Mouse (Mus musculus): ENCODE results near the gene Hoxc10. TPM values are rescaled to one million over a fixed set of nuclear protein-coding genes. Genes with fewer than 3 reads are reported as not detected.

The Hoxc10 gene
- polyA plus RNA-seq, 1 experiment from 2014 or later = not detected

DNA sequence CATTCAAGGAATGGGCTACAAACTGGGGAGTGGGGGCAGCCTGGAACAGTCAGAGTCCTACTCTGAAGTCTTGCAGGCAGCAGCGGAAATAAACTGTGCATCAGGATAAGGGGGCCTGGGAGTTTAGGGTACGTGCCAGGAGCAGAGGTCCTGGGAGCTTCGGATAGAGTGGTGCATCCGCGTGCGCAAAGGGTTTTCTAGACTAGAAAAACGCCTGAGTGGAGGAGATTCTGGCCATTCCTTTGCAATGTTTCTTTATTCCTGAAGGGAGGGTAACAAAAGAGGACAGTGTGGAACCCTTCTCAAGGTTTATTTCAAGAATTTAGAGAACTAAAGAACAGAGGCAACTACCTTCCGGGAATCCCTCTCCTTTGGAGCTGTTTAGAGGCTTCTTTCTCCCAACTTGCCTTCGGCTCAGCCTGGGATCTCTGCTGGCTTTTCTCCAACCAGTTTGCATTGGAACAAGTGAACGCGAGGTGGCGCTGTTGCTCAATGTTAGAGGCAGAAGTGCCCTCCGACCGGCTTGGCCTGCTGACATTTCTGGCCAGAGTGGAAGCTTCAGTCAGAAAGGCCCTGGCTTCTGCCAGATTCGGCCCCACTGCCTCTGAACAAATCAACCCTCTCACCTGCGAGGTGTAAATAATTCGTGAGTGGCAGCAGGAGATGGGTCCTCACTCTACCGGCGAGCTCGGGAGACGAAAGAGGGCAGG is 20.7 kb downstream of the Hoxc10 start:
- DNase-seq (ENCODE audit: low spot score) = peak; percentile 88

DNA sequence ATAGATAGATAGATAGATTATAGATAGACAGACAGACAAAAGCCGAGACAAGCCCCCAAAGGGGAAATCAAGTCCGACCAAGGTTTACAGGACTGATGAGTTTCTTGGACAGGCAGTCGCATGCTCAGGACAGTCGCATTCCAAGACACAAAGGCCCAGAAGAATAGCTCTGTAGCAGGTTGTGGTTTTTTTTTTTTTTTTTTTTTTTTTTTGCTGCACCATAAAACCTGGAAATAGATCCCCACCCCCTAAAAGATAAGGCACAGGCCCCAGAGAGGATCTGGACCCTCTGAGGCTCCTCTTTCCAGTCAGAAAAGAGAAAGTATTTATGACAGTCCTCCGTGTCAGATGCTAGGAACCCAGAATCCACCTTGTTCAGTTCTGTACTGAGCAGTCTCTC is 21.5 kb downstream of the Hoxc10 start:
- peaks cover 97% of the 10 kb centered on the region for H3K27me3 ChIP-seq (replicated peaks; ENCODE audit: control insufficient read depth, insufficient read depth, low read length)
- 19% methylated on average over 5 of the region's 5 CpGs for WGBS
- DNase-seq (ENCODE audit: low spot score) (no peak), ATAC-seq (ENCODE audit: low read depth) (no peak)
- no peaks in the 10 kb centered on the region for H3K36me3 ChIP-seq (ENCODE audit: control insufficient read depth, insufficient read depth, low read length)
- H3K9me3 ChIP-seq (ENCODE audit: control insufficient read depth, low read length) = no peaks in the 10 kb centered on the region
- no peak overlapping the region for H3K4me3 ChIP-seq (ENCODE audit: low read depth, low read length)
- no peaks in the 10 kb centered on the region for H3K4me1 ChIP-seq (ENCODE audit: control insufficient read depth, insufficient read depth, low read length)
- no peak overlapping the region for H3K9ac ChIP-seq (ENCODE audit: low read depth, low read length)
- no peak overlapping the region for H3K27ac ChIP-seq (replicated peaks; ENCODE audit: low read depth, low read length)
- no peak overlapping the region for H3K4me2 ChIP-seq (ENCODE audit: low read depth, low read length)

More for the DNA sequence above, 20.7 kb downstream of the Hoxc10 start:
- 5% methylated on average over 21 of the region's 21 CpGs for WGBS
- no peak overlapping the region for H3K4me3 ChIP-seq (ENCODE audit: low read depth, low read length)
- H3K9me3 ChIP-seq (ENCODE audit: control insufficient read depth, low read length) = no peaks in the 10 kb centered on the region
- no peaks in the 10 kb centered on the region for H3K36me3 ChIP-seq (ENCODE audit: control insufficient read depth, insufficient read depth, low read length)
- no peak overlapping the region for H3K4me2 ChIP-seq (ENCODE audit: low read depth, low read length)
- H3K9ac ChIP-seq (ENCODE audit: low read depth, low read length) = no peak overlapping the region
- no peak overlapping the region for H3K27ac ChIP-seq (replicated peaks; ENCODE audit: low read depth, low read length)
- no peaks in the 10 kb centered on the region for H3K4me1 ChIP-seq (ENCODE audit: control insufficient read depth, insufficient read depth, low read length)
- peaks cover 97% of the 10 kb centered on the region for H3K27me3 ChIP-seq (replicated peaks; ENCODE audit: control insufficient read depth, insufficient read depth, low read length)
- ATAC-seq (ENCODE audit: low read depth) = no peak

DNA sequence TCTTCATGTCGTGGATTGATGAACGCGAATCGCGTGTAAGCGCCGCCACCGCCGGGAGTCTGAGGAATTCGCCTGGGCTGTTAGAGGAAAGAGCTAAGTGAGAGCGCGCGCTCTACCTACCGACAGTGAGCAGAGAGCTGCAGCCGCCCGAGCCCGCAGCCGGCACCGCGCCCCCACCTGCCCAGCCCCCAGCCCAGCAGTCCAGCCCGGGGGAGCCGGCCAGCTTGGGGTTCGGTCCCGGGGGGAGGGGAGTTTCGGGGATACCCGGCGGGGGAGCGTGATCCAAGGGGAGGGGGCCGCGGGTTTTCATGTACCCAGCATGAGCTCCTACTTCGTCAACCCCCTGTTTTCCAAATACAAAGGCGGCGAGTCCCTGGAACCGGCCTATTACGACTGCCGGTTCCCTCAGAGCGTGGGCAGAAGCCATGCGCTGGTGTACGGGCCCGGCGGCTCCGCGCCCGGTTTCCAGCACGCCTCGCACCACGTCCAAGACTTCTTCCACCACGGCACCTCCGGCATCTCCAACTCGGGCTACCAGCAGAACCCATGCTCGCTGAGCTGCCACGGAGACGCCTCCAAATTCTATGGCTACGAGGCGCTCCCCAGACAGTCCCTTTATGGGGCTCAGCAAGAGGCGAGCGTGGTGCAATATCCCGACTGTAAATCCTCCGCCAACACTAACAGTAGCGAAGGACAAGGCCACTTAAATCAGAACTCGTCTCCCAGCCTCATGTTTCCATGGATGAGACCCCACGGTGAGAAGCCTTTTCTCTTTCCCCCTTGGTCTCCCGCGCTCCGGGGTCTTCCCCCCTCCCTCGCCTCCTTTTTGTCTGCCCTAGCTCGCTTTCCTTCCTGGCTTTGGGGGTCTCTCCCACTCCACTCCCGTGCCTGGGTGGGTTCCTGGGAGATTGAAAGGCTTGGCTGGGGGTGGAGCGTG is 24.1 kb downstream of the Hoxc10 start, which contains the start of gene Hoxc8:
Gene Hoxc8 (plus strand): TSS at position 147 of the 937 bp plus-strand sequence.
- H3K27me3 ChIP-seq (replicated peaks; ENCODE audit: control insufficient read depth, insufficient read depth, low read length) = peaks cover 96% of the 10 kb centered on the region
- no peak within 1 kb of the TSS for H3K9ac ChIP-seq (ENCODE audit: low read depth, low read length)
- no peaks in the 10 kb centered on the region for H3K9me3 ChIP-seq (ENCODE audit: control insufficient read depth, low read length)
- ATAC-seq (ENCODE audit: low read depth) (no peak), DNase-seq (ENCODE audit: low spot score) (no peak)
- no peak within 1 kb of the TSS for H3K27ac ChIP-seq (replicated peaks; ENCODE audit: low read depth, low read length)
- no peaks in the 10 kb centered on the region for H3K36me3 ChIP-seq (ENCODE audit: control insufficient read depth, insufficient read depth, low read length)
- H3K4me1 ChIP-seq (ENCODE audit: control insufficient read depth, insufficient read depth, low read length) = no peaks in the 10 kb centered on the region
- under 1% methylated on average over 40 of the region's 69 CpGs for WGBS
- peak within 1 kb of the TSS; percentile 18 for H3K4me3 ChIP-seq (ENCODE audit: low read depth, low read length)
- peak within 1 kb of the TSS; percentile 33 for H3K4me2 ChIP-seq (ENCODE audit: low read depth, low read length)

DNA sequence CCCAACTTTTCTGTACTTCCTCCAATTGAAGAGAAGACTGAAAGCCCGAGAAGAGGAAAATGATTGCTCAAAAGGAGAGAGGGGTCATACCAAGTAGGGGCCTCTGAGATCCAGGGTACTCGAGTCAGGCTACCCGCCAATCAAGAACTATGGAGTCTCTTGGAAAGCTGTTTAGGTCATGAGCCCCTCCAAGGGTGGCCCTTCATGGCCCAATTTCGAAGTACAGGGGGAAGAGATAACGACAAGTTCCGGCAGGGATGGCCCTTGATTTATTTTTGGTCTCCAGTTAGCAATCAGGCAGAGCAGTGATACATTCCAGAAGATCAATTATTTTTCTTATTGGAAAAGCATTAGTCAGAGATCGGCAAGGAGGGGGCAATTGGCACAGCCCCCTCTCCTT is 25.2 kb downstream of the Hoxc10 start:
- H3K27me3 ChIP-seq (replicated peaks; ENCODE audit: control insufficient read depth, insufficient read depth, low read length) = peaks cover 96% of the 10 kb centered on the region
- no peaks in the 10 kb centered on the region for H3K36me3 ChIP-seq (ENCODE audit: control insufficient read depth, insufficient read depth, low read length)
- H3K9ac ChIP-seq (ENCODE audit: low read depth, low read length) = no peak overlapping the region
- WGBS = 3% methylated on average over 7 of the region's 7 CpGs
- DNase-seq (ENCODE audit: low spot score) (no peak), ATAC-seq (ENCODE audit: low read depth) (no peak)
- no peak overlapping the region for H3K4me3 ChIP-seq (ENCODE audit: low read depth, low read length)
- no peak overlapping the region for H3K27ac ChIP-seq (replicated peaks; ENCODE audit: low read depth, low read length)
- no peak overlapping the region for H3K4me2 ChIP-seq (ENCODE audit: low read depth, low read length)
- H3K4me1 ChIP-seq (ENCODE audit: control insufficient read depth, insufficient read depth, low read length) = no peaks in the 10 kb centered on the region
- no peaks in the 10 kb centered on the region for H3K9me3 ChIP-seq (ENCODE audit: control insufficient read depth, low read length)

DNA sequence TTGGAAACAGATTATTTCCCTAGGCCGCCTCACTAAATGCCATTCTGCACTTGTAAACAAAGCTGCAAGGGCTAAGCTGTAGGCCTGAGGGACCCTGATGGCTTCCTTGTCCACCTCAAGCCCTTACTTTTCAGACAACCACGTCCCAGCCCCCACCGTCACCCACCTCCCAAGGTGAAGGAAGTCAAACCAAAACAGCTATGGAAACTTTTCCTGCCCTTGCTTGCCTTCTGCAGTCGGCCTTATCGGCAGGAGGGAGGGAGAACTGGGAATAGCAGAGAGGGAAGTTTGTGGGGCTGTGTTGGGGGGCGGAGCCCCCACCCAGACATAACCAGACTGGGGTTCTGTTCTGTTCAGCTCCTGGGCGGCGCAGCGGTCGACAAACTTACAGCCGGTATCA is 25.6 kb downstream of the Hoxc10 start:
- ATAC-seq (ENCODE audit: low read depth) (no peak), DNase-seq (ENCODE audit: low spot score) (no peak)
- Histone ChIP-seq H3K27ac (replicated peaks; ENCODE audit: low read depth, low read length) (no peak overlapping the region), H3K4me1 (ENCODE audit: control insufficient read depth, insufficient read depth, low read length) (no peaks in the 10 kb centered on the region), H3K9me3 (ENCODE audit: control insufficient read depth, low read length) (no peaks in the 10 kb centered on the region), H3K4me3 (ENCODE audit: low read depth, low read length) (no peak overlapping the region), H3K36me3 (ENCODE audit: control insufficient read depth, insufficient read depth, low read length) (no peaks in the 10 kb centered on the region), H3K4me2 (ENCODE audit: low read depth, low read length) (no peak overlapping the region), H3K27me3 (replicated peaks; ENCODE audit: control insufficient read depth, insufficient read depth, low read length) (peaks cover 96% of the 10 kb centered on the region), H3K9ac (ENCODE audit: low read depth, low read length) (no peak overlapping the region)
- WGBS = 3% methylated on average over 11 of the region's 11 CpGs

DNA sequence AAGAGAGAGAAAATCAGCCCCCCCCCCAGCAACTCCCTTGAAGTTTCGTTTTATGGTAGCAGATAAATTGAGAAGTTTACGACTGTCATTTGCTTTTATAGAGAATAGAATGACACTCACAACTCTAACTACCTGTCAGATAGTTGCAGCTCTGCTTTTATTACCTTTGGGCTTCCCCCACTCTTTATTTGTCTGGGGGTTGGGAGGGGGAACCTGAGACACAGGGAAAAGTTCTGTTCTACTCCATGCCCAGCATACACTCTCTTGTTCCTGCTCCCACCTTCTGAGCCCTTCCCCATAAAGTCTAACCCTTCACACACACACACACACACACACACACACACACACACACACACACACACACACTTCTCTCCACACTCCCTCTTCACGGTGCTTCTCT is 26.3 kb downstream of the Hoxc10 start:
- Histone ChIP-seq H3K36me3 (ENCODE audit: control insufficient read depth, insufficient read depth, low read length) (no peaks in the 10 kb centered on the region), H3K9me3 (ENCODE audit: control insufficient read depth, low read length) (no peaks in the 10 kb centered on the region), H3K4me2 (ENCODE audit: low read depth, low read length) (no peak overlapping the region), H3K9ac (ENCODE audit: low read depth, low read length) (no peak overlapping the region), H3K4me3 (ENCODE audit: low read depth, low read length) (no peak overlapping the region), H3K27me3 (replicated peaks; ENCODE audit: control insufficient read depth, insufficient read depth, low read length) (peaks cover 96% of the 10 kb centered on the region), H3K4me1 (ENCODE audit: control insufficient read depth, insufficient read depth, low read length) (no peaks in the 10 kb centered on the region), H3K27ac (replicated peaks; ENCODE audit: low read depth, low read length) (no peak overlapping the region)
- no peak for ATAC-seq (ENCODE audit: low read depth)
- 0% methylated on average over 3 of the region's 3 CpGs for WGBS
- DNase-seq (ENCODE audit: low spot score) = no peak

DNA sequence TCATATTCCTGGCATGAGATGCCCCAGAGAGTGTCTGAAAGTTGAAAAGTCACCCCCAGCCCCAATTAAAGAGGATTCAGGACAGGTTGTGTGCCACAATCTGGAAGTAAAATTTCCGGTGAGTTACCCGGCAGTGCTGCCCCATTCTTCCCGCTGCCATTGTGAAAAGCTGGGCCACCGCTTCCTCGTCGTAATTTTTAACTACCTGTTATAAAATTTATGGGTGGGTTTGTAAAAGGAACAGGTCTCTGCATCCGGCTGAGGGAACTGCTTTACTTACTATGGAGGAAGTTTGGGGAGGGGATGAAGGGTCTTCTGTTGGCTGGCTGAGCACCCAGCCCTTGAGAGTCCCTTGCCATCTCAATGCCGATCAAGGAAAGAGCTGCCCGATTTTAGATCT is 30.0 kb downstream of the Hoxc10 start:
- H3K27me3 ChIP-seq (replicated peaks; ENCODE audit: control insufficient read depth, insufficient read depth, low read length) = peaks cover 98% of the 10 kb centered on the region
- H3K9me3 ChIP-seq (ENCODE audit: control insufficient read depth, low read length) = no peaks in the 10 kb centered on the region
- 2% methylated on average over 9 of the region's 9 CpGs for WGBS
- ATAC-seq (ENCODE audit: low read depth) = no peak
- H3K36me3 ChIP-seq (ENCODE audit: control insufficient read depth, insufficient read depth, low read length) = no peaks in the 10 kb centered on the region
- H3K9ac ChIP-seq (ENCODE audit: low read depth, low read length) = no peak overlapping the region
- no peak overlapping the region for H3K4me2 ChIP-seq (ENCODE audit: low read depth, low read length)
- H3K4me3 ChIP-seq (ENCODE audit: low read depth, low read length) = no peak overlapping the region
- DNase-seq (ENCODE audit: low spot score) = no peak
- no peak overlapping the region for H3K27ac ChIP-seq (replicated peaks; ENCODE audit: low read depth, low read length)
- H3K4me1 ChIP-seq (ENCODE audit: control insufficient read depth, insufficient read depth, low read length) = peaks cover 15% of the 10 kb centered on the region; the same call in 1 of the 2 replicates

DNA sequence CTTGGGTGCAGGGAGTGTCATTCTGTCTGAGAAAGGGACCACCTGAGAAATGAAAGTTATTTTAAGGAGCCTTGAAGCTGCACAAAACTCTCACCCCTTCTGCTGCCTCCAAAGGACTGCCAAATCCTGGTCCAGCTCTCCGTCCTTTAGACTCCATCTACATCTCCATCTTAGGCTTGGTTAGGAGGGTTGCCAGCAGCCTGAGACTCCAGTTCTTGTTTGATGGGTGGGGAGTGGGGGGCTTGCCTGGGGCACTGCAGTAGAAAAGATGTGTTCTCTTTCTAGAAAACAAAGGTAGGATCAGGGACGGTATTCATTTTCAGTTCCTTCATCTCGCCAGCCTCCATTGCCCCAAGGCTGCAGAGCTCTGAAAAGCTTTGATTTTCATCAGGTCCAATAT is 30.8 kb downstream of the Hoxc10 start:
- Histone ChIP-seq H3K4me2 (ENCODE audit: low read depth, low read length) (no peak overlapping the region), H3K4me1 (ENCODE audit: control insufficient read depth, insufficient read depth, low read length) (peaks cover 15% of the 10 kb centered on the region; the same call in 1 of the 2 replicates), H3K27ac (replicated peaks; ENCODE audit: low read depth, low read length) (no peak overlapping the region), H3K4me3 (ENCODE audit: low read depth, low read length) (no peak overlapping the region), H3K9ac (ENCODE audit: low read depth, low read length) (no peak overlapping the region), H3K9me3 (ENCODE audit: control insufficient read depth, low read length) (no peaks in the 10 kb centered on the region), H3K27me3 (replicated peaks; ENCODE audit: control insufficient read depth, insufficient read depth, low read length) (peaks cover 98% of the 10 kb centered on the region), H3K36me3 (ENCODE audit: control insufficient read depth, insufficient read depth, low read length) (no peaks in the 10 kb centered on the region)
- no peak for DNase-seq (ENCODE audit: low spot score)
- no peak for ATAC-seq (ENCODE audit: low read depth)
- WGBS = 0% methylated on average over 3 of the region's 3 CpGs

Data from embryonic facial prominence, embryonic 14.5 days (tissue).